ENCODE assay signal across 13 mouse cellular contexts in genomic region chr6:12116926-12117818, GRCm38 (mm10).
DNase-seq lines count a peak whose midpoint lies in the region; ATAC-seq and TF ChIP-seq lines count a peak whose summit lies in the region.
"Had no signal": no experiment of that assay in that cellular context is flagged by ENCODE, and none has a peak within 500 bp of the region (broad histone marks: within the 10 kb centered on the region; RNA-seq: fewer than 3 reads in every experiment).

No protein-coding gene starts in this region.

- no peaks in the 10 kb centered on the region for H3K27me3 ChIP-seq in lung, embryonic 14.5 days (ENCODE audit: insufficient read depth, low read length)
- H3K27me3 ChIP-seq in forebrain, embryonic 13.5 days: no peaks in the 10 kb centered on the region
- H3K27me3 ChIP-seq in neural tube, embryonic 15.5 days (replicated peaks): no peaks in the 10 kb centered on the region
- H3K27me3 ChIP-seq: liver, embryonic 13.5 days had no signal

- H3K27ac ChIP-seq in lung, embryonic 14.5 days (ENCODE audit: low read depth): no peak overlapping the region
- H3K27ac ChIP-seq in forebrain, embryonic 13.5 days: peak overlapping the region; percentile 67
- H3K27ac ChIP-seq in neural tube, embryonic 15.5 days (replicated peaks): peak overlapping the region; percentile 61
- H3K27ac ChIP-seq: liver, embryonic 13.5 days had no signal

- H3K36me3 ChIP-seq in lung, embryonic 14.5 days (ENCODE audit: insufficient read depth): no peaks in the 10 kb centered on the region
- H3K36me3 ChIP-seq in forebrain, embryonic 13.5 days (ENCODE audit: poor library complexity, severe bottlenecking): no peaks in the 10 kb centered on the region
- no peaks in the 10 kb centered on the region for H3K36me3 ChIP-seq in neural tube, embryonic 15.5 days
- H3K36me3 ChIP-seq: liver, embryonic 13.5 days had no signal

- DNase-seq in lung, embryonic 14.5 days: no peak
- no peak for DNase-seq in lung, adult 18-20 months
- DNase-seq in layer of hippocampus, postnatal 10 days (ENCODE audit: low spot score in 2 of 2): no peak
- no peak for DNase-seq in frontal cortex, postnatal 25 days (ENCODE audit: low spot score in 2 of 2)
- DNase-seq in heart, adult 18-20 months: no peak
- DNase-seq: heart, postnatal 36 days; layer of hippocampus, postnatal 36 days; liver, embryonic 13.5 days; spleen, adult 18-20 months had no signal

- WGBS in lung, embryonic 14.5 days: 42% methylated on average over 11 of the region's 11 CpGs
- 35% methylated on average over 11 of the region's 11 CpGs for WGBS in forebrain, embryonic 13.5 days
- WGBS in neural tube, embryonic 15.5 days: 24% methylated on average over 11 of the region's 11 CpGs

- peak; percentile 29; the same call in 1 of the 2 replicates for ATAC-seq in lung, embryonic 14.5 days (ENCODE audit: insufficient read depth)
- peak; percentile 41 for ATAC-seq in forebrain, embryonic 13.5 days
- peak; percentile 75 for ATAC-seq in megakaryocyte, adult 5-6 weeks (ENCODE audit: poor library complexity, severe bottlenecking)
- peak; percentile 55 for ATAC-seq in neural tube, embryonic 15.5 days (ENCODE audit: low FRiP score)
- ATAC-seq: activated CD4-positive, CD25-positive, alpha-beta regulatory T cell, adult 4 months had no signal

- no peak overlapping the region for H3K9ac ChIP-seq in lung, embryonic 14.5 days
- no peak overlapping the region for H3K9ac ChIP-seq in forebrain, embryonic 13.5 days
- H3K9ac ChIP-seq in neural tube, embryonic 15.5 days (replicated peaks): no peak overlapping the region
- H3K9ac ChIP-seq: liver, embryonic 13.5 days had no signal

- peaks cover 4% of the 10 kb centered on the region; the same call in 1 of the 2 replicates for H3K4me1 ChIP-seq in lung, embryonic 14.5 days (ENCODE audit: insufficient read depth)
- peaks cover 17% of the 10 kb centered on the region for H3K4me1 ChIP-seq in forebrain, embryonic 13.5 days
- peaks cover 17% of the 10 kb centered on the region for H3K4me1 ChIP-seq in neural tube, embryonic 15.5 days
- H3K4me1 ChIP-seq: liver, embryonic 13.5 days had no signal

- no peak overlapping the region for H3K4me3 ChIP-seq in lung, embryonic 14.5 days (ENCODE audit: low read depth, low read length)
- no peak overlapping the region for H3K4me3 ChIP-seq in forebrain, embryonic 13.5 days
- H3K4me3 ChIP-seq in neural tube, embryonic 15.5 days (replicated peaks): no peak overlapping the region
- H3K4me3 ChIP-seq: liver, embryonic 13.5 days had no signal

- no peak overlapping the region for H3K4me2 ChIP-seq in lung, embryonic 14.5 days
- H3K4me2 ChIP-seq in forebrain, embryonic 13.5 days: peak overlapping the region; percentile 37; the same call in 1 of the 2 replicates
- peak overlapping the region; percentile 41 for H3K4me2 ChIP-seq in neural tube, embryonic 15.5 days
- H3K4me2 ChIP-seq: liver, embryonic 13.5 days had no signal

- TF ChIP-seq CTCF in lung, embryonic 14.5 days (IDR thresholded peaks at IDR 0.05; ENCODE audit: low read depth): no peak

- H3K9me3 ChIP-seq in lung, embryonic 14.5 days (ENCODE audit: low read depth, low read length): no peaks in the 10 kb centered on the region
- no peaks in the 10 kb centered on the region for H3K9me3 ChIP-seq in forebrain, embryonic 13.5 days (replicated peaks)
- H3K9me3 ChIP-seq in neural tube, embryonic 15.5 days (replicated peaks): no peaks in the 10 kb centered on the region
- H3K9me3 ChIP-seq: liver, embryonic 13.5 days had no signal
